Mouse (Mus musculus) kidney, adult 11 months (tissue): ENCODE data around the gene Rps18.
A peak's percentile ranks its signal among the peaks of the same experiment; 100 is the strongest.
"Not testable (repeated sequence)": the region's sequence is repeated elsewhere in the genome, so short reads cannot be mapped to it uniquely, and the experiment has no call there.

Experiments
- DNase-seq: peaks from one replicate; pipeline ENCODE4 v3.0.0; 2022

The Rps18 gene

DNA sequence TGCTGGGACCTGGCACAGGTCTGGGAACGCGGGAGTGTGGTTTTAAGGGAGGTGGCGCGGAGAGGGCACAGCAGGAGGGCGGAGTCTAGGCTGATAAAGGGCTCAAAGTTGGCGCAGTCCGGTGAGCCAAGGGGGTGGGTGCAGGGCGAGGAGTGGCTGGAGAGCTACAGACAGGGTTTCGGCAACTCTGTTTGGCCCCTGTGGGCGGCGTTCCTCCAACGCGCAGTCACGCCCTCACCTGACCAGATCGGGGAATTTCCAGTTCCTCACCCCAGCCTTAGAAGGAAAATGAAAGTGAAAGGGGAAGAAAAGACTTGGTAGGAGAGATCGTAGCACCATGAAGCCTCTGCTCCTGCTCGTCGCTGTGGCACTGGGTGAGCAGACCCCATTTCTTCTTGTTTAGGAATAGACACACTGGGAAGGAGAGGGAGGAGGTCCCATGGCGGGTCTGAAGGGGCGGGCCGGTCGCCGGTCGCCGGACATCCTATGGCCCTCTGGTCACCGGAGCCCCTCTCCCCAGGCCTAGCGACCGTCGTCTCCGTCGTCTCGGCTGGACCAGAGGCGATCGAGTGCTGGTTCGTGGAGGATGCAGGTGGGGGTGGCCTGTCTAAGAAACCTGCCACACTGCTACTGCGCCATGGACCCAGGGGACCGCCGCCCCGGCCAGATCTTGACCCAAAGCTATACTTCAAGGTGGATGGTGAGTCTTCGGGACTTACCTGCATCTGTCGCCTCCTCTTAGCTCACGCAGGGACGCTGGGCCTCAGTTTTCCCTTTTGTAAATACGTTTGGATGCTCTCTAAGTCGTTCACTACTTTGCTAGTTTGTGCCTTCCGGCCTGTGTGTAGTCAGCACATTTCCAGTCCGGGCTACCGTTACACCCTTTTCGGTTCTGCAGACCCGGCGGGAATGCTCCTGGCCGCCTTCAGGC lies 36.2 kb downstream of the Rps18 start:
- peak; percentile 91 for DNase-seq

DNA sequence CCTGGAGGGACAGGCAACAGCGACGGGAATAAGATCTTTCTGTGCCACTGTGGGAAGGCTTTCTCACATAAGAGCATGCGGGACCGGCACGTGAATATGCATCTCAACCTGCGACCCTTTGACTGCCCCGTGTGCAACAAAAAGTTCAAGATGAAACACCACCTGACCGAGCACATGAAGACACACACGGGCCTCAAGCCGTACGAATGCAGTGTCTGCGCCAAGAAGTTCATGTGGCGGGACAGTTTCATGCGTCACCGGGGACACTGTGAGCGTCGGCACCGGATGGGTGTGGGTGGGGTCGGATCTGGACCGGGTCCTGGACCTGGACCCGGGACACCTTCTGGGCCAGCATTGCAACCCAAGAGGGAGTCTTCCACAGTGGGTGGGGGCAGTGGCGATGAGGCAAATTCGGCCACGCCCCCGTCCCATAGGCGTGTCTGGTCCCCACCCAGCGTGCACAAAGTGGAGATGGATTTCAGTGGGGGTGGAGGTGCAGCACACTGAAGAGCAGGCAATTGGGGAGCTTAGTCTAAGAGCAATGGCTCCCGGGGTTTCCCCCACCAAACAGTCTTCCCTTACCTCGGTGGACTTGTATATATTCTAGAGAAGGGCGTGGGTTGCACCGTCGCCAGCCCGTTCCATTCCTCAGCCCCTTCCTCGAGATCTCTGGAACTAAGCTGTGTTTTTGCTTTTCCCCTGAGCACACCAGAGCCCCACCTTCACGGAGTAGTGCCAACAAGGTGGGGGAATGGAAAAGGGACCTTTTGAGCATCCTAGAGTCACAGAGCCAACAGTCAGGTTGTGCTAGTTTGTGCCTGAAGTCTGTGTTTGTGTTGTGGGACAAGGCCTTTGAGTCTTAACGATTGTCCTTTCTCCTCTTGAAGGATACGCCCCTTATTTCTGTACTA lies 37.3 kb downstream of the Rps18 start:
- no peak for DNase-seq

GRCm38 (mm10) chr17:33917656-33918292 lies 38.0 kb downstream of the Rps18 start:
- DNase-seq, result no peak

DNA sequence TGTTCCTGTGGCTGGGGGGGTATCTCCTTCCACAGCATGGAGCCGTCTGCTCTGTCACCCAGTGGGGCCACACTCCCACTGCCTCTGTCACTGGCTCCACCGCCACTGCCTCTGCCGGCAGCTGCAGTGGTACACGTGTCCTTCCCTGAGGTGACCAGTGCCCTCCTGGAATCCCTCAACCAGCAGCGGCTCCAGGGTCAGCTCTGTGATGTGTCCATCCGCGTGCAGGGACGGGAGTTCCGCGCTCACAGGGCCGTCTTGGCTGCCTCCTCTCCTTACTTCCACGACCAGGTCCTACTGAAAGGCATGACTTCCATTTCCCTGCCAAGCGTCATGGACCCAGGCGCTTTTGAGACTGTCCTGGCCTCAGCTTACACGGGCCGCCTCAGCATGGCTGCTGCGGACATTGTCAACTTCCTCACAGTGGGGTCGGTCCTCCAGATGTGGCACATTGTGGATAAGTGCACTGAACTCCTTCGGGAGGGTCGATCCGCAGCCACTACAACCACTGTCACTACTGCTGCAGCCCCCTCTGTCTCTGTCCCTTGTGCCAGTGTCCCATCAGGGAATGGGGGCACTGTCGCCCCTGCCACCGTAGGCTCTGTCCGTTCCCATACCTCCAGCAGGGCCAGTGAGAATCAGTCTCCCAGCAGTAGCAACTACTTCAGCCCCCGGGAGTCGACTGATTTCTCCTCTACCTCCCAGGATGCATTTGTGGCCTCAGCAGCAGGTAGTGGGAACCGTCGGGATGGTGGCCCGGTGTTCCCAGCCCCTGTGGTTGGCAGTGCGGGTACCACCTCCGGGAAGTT lies 38.8 kb downstream of the Rps18 start:
- peak; percentile 41 for DNase-seq

GRCm38 (mm10) chr17:33916294-33916693 lies 39.5 kb downstream of the Rps18 start:
- DNase-seq, result no peak

- DNase-seq, result peak; percentile 99
These were observed 40.0 kb downstream of the Rps18 start, which contains the start of the genes Tapbp and Zbtb22 for GRCm38 (mm10) chr17:33915671-33916250. Gene Tapbp (plus strand): TSS chr17:33915899. Gene Zbtb22 (plus strand): TSS chr17:33915904.

DNA sequence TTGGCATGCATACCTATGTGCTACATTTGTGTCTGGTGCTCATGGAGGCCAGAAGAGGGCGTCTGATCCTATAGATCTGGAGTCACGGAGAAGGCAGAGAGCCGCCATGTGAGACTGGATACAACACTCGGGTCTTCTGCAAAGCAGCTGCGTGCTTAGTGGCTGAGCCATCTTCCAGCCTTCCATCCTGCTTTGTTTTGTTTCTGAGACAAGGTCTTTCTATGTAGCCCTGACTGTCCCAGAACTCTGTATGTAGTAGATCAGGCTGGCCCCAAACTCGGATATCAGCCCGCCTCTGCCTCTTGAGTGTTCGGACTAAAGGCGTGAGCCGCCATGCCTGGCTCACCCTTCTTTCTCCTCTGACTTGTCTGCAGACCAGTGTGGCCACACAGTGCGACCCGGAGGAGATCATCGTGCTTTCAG lies 40.8 kb downstream of the Rps18 start:
- DNase-seq, result no peak

GRCm38 (mm10) chr17:33913905-33914304 lies 41.9 kb downstream of the Rps18 start:
- DNase-seq, result no peak

DNA sequence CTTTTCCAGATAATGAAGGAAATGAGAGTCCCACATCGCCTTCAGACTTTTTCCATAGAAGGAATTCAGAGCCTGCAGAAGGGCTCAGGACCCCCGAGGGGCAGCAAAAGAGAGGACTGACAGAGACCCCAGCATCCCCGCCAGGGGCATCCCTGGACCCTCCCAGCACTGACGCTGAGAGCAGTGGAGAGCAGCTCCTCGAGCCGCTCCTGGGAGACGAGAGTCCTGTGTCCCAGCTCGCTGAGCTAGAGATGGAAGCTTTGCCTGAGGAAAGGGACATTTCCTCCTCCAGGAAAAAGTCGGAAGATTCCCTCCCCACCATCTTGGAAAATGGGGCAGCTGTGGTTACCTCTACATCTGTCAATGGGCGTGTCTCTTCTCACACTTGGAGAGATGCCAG lies 42.5 kb downstream of the Rps18 start:
- no peak for DNase-seq

DNA sequence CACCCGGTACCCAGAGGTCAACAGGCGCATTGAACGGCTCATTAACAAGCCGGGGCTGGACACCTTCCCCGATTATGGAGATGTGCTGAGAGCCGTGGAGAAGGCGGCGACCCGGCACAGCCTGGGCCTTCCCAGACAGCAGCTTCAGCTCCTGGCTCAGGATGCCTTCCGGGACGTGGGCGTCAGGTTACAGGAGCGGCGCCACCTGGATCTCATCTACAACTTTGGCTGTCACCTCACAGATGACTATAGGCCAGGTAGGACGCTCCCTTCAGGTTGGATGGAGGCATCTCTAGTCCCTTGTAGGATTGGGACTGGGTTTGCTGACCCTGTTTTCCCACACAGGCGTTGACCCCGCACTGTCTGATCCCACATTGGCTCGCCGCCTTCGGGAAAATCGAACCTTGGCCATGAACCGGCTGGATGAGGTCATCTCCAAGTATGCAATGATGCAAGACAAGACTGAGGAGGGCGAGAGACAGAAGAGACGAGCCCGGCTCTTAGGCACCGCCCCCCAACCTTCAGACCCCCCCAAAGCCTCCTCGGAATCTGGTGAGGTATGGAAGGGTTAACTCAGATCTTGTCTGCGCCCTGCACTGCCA lies 43.9 kb downstream of the Rps18 start:
- DNase-seq, result no peak

DNA sequence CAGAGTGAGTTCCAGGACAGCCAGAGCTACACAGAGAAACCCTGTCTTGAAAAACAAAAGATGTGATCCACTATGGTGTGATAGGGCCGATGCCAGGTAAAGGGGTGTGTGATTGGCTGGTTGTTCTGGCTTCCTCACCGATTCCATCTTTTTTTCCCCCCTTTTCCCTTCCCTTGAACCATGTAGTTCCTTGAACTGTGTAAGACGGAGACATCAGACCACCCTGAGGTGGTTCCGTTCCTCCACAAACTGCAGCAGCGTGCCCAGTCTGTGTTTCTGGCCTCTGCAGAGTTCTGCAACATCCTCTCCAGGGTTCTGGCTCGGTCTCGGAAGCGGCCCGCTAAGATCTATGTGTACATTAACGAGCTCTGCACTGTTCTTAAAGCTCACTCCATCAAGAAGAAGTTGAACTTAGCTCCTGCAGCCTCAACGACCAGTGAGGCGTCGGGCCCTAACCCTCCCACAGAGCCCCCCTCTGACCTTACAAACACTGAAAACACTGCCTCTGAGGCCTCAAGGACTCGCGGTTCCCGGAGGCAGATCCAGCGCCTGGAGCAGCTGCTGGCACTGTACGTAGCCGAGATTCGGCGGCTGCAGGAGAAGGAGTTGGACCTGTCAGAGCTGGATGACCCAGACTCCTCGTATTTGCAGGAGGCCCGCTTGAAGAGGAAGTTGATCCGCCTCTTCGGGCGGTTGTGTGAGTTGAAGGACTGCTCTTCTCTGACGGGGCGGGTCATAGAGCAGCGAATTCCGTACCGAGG lies 44.6 kb downstream of the Rps18 start:
- DNase-seq, result no peak

DNA sequence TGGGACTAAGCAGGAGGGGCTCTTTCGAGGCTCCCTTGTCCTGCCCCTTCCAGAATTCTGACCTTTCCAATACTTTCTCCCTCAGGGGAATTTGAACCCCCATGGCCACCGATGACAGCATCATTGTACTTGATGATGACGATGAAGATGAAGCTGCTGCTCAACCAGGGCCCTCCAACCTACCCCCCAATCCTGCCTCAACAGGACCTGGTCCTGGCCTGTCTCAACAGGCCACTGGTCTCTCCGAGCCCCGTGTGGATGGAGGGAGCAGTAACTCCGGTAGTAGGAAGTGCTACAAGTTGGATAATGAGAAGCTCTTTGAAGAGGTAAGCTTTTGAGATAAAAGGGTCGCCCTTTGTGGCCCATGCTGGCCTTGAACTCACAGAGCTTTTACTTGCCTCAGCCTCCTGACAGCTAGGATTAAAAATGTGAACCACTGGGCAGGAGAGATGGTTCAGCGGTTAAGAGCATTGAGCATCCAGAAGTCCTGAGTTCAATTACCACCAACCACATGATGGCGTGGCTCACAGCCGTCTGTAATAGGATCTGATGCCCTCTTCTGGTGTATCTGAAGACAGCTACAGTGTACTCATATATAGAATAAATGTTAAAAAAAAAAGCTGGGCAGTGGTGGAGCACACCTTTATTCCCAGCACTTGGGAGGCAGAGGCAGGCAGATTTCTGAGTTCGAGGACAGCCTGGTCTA lies 45.3 kb downstream of the Rps18 start:
- DNase-seq, result no peak

- no peak for DNase-seq
These were observed 45.9 kb downstream of the Rps18 start for GRCm38 (mm10) chr17:33909869-33910250.

DNA sequence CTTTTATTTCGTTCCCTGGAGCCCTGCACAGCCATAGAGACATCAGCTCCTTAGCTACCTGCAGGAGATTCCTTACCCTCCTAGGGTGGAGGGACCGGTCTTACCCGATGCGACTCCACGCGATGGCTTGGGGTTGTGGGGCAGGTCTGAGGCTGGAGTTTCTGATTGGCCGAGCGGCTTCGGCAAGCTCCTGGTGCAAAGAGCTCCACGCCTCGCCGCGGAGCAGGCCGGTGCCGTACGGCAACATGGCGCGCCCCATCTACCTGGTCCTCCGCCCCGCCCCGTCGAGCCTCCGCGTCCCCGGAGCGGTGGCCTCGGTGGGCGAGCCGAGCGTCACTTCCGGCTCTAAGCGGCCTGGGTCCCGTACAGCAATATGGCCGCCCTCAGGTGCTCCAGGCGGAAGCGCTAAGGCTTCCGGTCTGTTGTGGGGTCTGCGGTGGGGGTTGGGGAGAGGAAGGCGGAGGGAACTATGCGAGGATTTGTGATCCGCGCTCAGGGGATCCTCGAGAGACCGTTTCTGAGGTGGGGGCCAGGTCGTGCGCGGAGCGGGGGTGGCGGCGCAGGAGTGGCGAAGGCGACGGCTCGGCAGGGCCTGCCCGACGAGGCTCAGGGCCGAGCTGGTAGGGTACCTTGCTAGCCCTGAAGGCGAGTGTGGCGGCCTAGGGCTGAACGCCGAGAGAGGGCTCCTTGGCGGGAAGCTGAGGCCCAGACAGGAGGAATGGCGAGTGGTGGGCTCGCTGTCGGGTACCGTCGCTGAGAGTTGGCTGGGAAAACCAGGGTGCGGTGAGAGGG lies 46.5 kb downstream of the Rps18 start, which contains the start of gene Daxx:
Gene Daxx, plus strand, starts transcription at position 338 of the 792 bp plus-strand sequence.
- peak; percentile 99 for DNase-seq

- DNase-seq, result no peak
These were observed 47.3 kb downstream of the Rps18 start for GRCm38 (mm10) chr17:33908331-33909076.

DNA sequence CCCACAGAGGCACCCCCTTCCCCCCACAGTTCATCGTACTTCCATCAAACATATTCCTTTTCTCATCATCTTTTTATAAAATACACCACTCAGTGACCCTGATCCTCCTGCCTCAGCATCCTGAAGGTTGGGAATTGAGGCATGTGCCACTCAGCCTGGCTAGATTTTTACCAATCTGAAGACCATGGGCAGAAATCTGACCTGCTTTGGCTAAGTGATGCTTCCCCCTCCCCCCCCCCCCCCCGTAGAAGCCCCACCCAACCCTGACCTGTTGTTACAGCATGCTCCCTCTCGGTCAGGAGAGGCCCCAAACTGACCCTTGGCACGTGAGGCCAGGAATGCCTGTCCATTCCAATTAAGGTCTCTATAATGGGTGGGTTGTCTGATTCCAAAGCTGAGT lies 51.0 kb downstream of the Rps18 start, which contains the start of gene Platr17:
Gene Platr17, plus strand, starts transcription at position 301 of the 400 bp plus-strand sequence.
- not testable (repeated sequence) for DNase-seq

DNA sequence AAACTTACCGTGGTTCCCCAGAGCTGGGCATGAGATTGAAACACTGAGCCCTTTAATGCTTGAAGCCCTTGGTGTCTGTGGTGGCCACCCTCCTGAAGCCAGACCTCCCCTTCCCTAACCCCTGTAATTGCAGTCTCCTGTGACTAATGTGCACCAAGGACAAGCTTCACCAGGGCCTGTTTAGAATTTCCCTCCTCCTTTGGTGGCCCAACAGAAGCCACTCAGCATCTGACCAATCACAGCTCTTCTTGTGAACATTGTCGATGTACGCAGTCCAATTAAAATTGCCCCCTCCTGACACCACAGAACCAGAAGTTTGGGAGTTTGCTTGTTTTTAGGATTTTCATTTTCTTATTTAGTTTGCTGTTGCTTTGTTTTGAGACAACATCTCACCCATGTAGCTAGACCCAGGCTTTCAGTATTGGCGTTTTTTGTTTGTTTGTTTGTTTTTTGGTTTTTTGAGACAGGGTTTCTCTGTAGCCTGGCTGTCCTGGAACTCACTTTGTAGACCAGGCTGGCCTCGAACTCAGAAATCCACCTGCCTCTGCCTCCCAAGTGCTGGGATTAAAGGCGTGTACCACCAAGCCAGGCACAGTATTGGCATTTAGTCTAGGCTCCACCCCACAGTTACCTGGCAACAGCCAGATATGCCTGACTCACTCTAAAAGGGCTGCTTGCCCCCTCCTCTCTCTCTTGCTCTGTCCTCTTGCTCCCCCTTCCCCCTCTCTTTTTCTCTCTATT lies 51.7 kb downstream of the Rps18 start:
- not testable (repeated sequence) for DNase-seq
